Mouse (Mus musculus): ENCODE results near the gene Mnd1.

The Mnd1 gene

GRCm38 (mm10) chr3:84046206-84046605, 109.4 kb downstream of the Mnd1 start:
- DNase-seq (ENCODE audit: low spot score), result no peak

GRCm38 (mm10) chr3:84041739-84042138, 113.8 kb downstream of the Mnd1 start:
- DNase-seq (ENCODE audit: low spot score), result no peak

- peak; percentile 55 for DNase-seq (ENCODE audit: low spot score)
Observed at GRCm38 (mm10) chr3:84040476-84041082, 115.0 kb downstream of the Mnd1 start.

GRCm38 (mm10) chr3:84039646-84040475, 115.7 kb downstream of the Mnd1 start, which contains the start of gene Tmem131l:
TSS of gene Tmem131l (minus strand) at chr3:84040175.
- peak; percentile 80 for DNase-seq (ENCODE audit: low spot score)

- peak; percentile 45 for DNase-seq (ENCODE audit: low spot score)
Observed at GRCm38 (mm10) chr3:84038981-84039645, 116.5 kb downstream of the Mnd1 start.

- no peak for DNase-seq (ENCODE audit: low spot score)
Observed at GRCm38 (mm10) chr3:84038126-84038525, 117.5 kb downstream of the Mnd1 start.

Data from adipocyte (in vitro differentiated cells).